Mouse (Mus musculus) layer of hippocampus, adult 6 months (tissue): ENCODE results near the gene Ppig. TPM values are rescaled to one million over a fixed set of nuclear protein-coding genes. Genes with fewer than 3 reads are reported as not detected.

ENCODE experiments used
- long read RNA-seq, 2 experiments: library from polyadenylated mRNA; unstranded; transcript quantifications; one replicate each; pipeline ENCODE4 v2.0.0; 2019 to 2020
- polyA plus RNA-seq: library from polyadenylated mRNA; unstranded; fragments of <200 nt; fragmentation: Nextera tagmentation; gene quantifications from 2 replicates; pipeline ENCODE4 v1.2.3, GENCODE M21; 2021

The Ppig gene
- 74.1 and 77.5 TPM in 2 replicates for polyA plus RNA-seq
- long read RNA-seq, experiment 1, full-length matches to known transcripts = 15 of 96 reads
- long read RNA-seq, experiment 1, partial matches to known transcripts = 59 of 96 reads
- long read RNA-seq, experiment 1, other reads (novel, unspliced or antisense) = 22 of 96 reads
- long read RNA-seq, experiment 2, full-length matches to known transcripts = 161 of 208 reads
- long read RNA-seq, experiment 2, partial matches to known transcripts = 26 of 208 reads
- long read RNA-seq, experiment 2, other reads (novel, unspliced or antisense) = 21 of 208 reads

GRCm38 (mm10) chr2:69722273-69722649 lies at the start of gene Ppig:
Gene Ppig, plus strand, starts transcription at chr2:69722545.

GRCm38 (mm10) chr2:69712981-69713625 lies 9.2 kb upstream of the Ppig start, which contains the start of gene Fastkd1:
Gene Fastkd1, minus strand, starts transcription at chr2:69713516.

DNA sequence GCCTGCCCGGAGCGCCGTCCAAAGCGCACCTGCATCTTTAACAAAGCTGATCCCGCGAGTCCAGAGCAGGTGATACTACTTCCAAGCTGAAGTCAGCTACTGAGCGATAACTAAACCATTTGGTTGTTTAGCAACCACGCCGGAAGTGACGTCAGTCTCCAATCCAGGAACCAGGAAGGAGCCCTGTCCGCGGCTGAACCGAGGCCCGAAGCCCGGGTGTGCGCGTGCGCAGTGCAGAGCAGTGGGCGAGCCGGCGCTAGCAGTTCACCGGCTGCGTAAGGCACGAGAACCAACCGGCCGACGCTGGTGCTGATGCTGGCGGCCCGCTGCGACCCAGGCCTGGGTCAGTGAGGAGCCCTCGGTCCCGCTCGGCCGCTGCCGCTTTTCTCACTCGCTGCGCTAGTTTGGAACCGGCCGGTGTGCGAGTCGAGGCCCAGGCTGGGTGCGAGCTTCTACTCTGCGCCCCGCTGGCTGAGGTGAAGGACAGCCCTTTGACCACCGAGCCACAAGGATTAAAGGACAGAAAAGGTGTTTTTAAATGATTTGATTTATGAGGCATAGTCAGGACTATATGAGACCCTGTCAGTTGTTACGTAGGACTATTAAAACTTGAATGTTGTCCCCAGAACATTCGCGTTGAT lies 67.2 kb downstream of the Ppig start, which contains the start of the genes Ccdc173 and Phospho2:
Gene Ccdc173 (minus strand): TSS at position 147 of the 641 bp plus-strand sequence.
Gene Phospho2 (plus strand): TSS at position 195 of the 641 bp plus-strand sequence.

Other genes starting within 250 kb of the Ppig start
- 0.06 and 0.16 TPM in 2 replicates for gene Lrp2, start 136.5 kb upstream of the Ppig start, polyA plus RNA-seq
- gene Bbs5, start 75.4 kb upstream of the Ppig start, polyA plus RNA-seq = 14.4 and 17.4 TPM in 2 replicates
- gene Klhl41, start 52.4 kb upstream of the Ppig start, polyA plus RNA-seq = 0.06 and 0.09 TPM in 2 replicates
- 4.5 TPM in 2 replicates for gene Fastkd1, start 9.0 kb upstream of the Ppig start, polyA plus RNA-seq
- 1.8 TPM in 2 replicates for gene Ccdc173, start 67.0 kb downstream of the Ppig start, polyA plus RNA-seq
- gene Phospho2, start 67.1 kb downstream of the Ppig start, polyA plus RNA-seq = 25.4 and 25.5 TPM in 2 replicates
- 15.2 and 19.4 TPM in 2 replicates for gene Klhl23, start 99.4 kb downstream of the Ppig start, polyA plus RNA-seq
- gene Ssb, start 139.0 kb downstream of the Ppig start, polyA plus RNA-seq = 178 and 187 TPM in 2 replicates
- gene Mettl5, start 163.1 kb downstream of the Ppig start, polyA plus RNA-seq = 21.9 and 22.4 TPM in 2 replicates
- 5.6 and 6.2 TPM in 2 replicates for gene Ubr3, start 174.7 kb downstream of the Ppig start, polyA plus RNA-seq